ENCODE assay signal across 23 mouse cellular contexts in the genomic region with DNA sequence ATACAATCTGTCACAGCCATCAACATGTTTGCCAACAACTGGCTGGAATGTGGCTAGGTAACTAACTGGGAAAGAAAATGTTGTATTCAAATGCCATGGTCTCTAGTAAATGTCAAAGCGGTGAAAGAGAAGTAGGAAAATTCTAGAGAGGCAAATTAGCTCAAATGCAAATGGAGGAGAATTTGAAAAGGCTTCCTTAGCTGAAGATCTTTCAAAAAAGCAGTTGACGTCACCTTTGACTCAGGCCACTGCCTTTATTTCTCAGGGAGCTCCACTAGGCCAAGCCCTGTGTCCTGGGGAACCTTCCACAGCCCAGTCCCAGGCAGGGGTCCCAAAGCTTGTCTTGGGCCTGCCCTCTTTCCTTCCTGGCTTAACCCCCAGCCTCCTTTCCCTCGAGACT.
"Had no signal": no experiment of that assay in that cellular context is flagged by ENCODE, and none has a peak within 500 bp of the region (broad histone marks: within the 10 kb centered on the region; RNA-seq: fewer than 3 reads in every experiment).

No protein-coding gene starts in this region.

- DNase-seq: kidney, adult 18-20 months; kidney, postnatal 25 days; layer of hippocampus, postnatal 36 days; liver; lung, adult 18-20 months; lung, postnatal 10 days; lung, postnatal 36 days; midbrain, embryonic 14.5 days; right cerebral cortex, adult 18-20 months; right cerebral cortex, postnatal 14 days; spleen, adult 18-20 months; thymus, adult 18-20 months; thymus, postnatal 4 days had no signal

- H3K36me3 ChIP-seq: limb, embryonic 13.5 days; liver, embryonic 12.5 days; liver, embryonic 15.5 days; lung, embryonic 15.5 days; neural tube, embryonic 12.5 days; neural tube, embryonic 15.5 days had no signal

- H3K27ac ChIP-seq: kidney, postnatal 0 days; left cerebral cortex, adult 2 months; limb, embryonic 13.5 days; liver, embryonic 12.5 days; liver, embryonic 15.5 days; lung, embryonic 15.5 days; neural tube, embryonic 12.5 days; neural tube, embryonic 15.5 days had no signal

- H3K9me3 ChIP-seq: liver, embryonic 12.5 days; liver, embryonic 15.5 days; lung, embryonic 15.5 days; neural tube, embryonic 15.5 days had no signal

- H3K27me3 ChIP-seq: limb, embryonic 13.5 days; liver, embryonic 12.5 days; liver, embryonic 15.5 days; lung, embryonic 15.5 days; megakaryocyte, embryonic 14.5 days; neural tube, embryonic 12.5 days; neural tube, embryonic 15.5 days had no signal

- H3K4me3 ChIP-seq: left cerebral cortex, adult 2 months; limb, embryonic 13.5 days; liver, embryonic 12.5 days; liver, embryonic 15.5 days; lung, embryonic 15.5 days; megakaryocyte, embryonic 14.5 days; neural tube, embryonic 12.5 days; neural tube, embryonic 15.5 days had no signal

- ATAC-seq: liver, embryonic 12.5 days had no signal

- H3K4me2 ChIP-seq: limb, embryonic 13.5 days; liver, embryonic 12.5 days; liver, embryonic 15.5 days; lung, embryonic 15.5 days; midbrain, embryonic 11.5 days; neural tube, embryonic 12.5 days; neural tube, embryonic 15.5 days had no signal

- H3K9ac ChIP-seq: limb, embryonic 13.5 days; liver, embryonic 12.5 days; liver, embryonic 15.5 days; lung, embryonic 15.5 days; neural tube, embryonic 12.5 days; neural tube, embryonic 15.5 days had no signal

- H3K4me1 ChIP-seq: limb, embryonic 13.5 days; liver, embryonic 12.5 days; liver, embryonic 15.5 days; lung, embryonic 15.5 days; megakaryocyte, embryonic 14.5 days; neural tube, embryonic 12.5 days; neural tube, embryonic 15.5 days had no signal
